Mouse (Mus musculus) forebrain, embryonic 14.5 days (tissue): ENCODE measurements around the gene Rwdd3. TPM values are rescaled to one million over a fixed set of nuclear protein-coding genes. Genes with fewer than 3 reads are reported as not detected.

Experiments used
- ATAC-seq: fragments of 200-750 bp; cut with Nextera tagmentation; 2 replicates; pipeline ENCODE4 v1.8.0; 2017; ENCODE audit warnings: mild to moderate bottlenecking, moderate library complexity
- DNase-seq: peaks from one replicate; pipeline ENCODE4 v3.0.0-alpha.2; 2015; ENCODE audit warnings: low spot score
- H3K27ac ChIP-seq: fragments of 300-500 bp; sonication (generic); 2 replicates; pipeline ENCODE4 v1.5.1; 2014; ENCODE audit warnings: low read depth, mild to moderate bottlenecking, control low read depth, low read length, moderate library complexity
- H3K27me3 ChIP-seq: fragments of 300-500 bp; sonication (generic); replicated peaks from 2 replicates; pipeline ENCODE4 v1.6.1; 2014; ENCODE audit warnings: low read length, control low read depth, mixed read lengths; ENCODE audit not compliant: control insufficient read depth, insufficient read depth
- H3K36me3 ChIP-seq: fragments of 300-500 bp; sonication (generic); 2 replicates; pipeline ENCODE4 v1.6.1; 2014; ENCODE audit warnings: low read length, control low read depth; ENCODE audit not compliant: control insufficient read depth, insufficient read depth
- H3K4me1 ChIP-seq: fragments of 300-500 bp; sonication (generic); 2 replicates; pipeline ENCODE4 v1.6.1; 2014; ENCODE audit warnings: antibody characterized with exemption, low read length, control low read depth; ENCODE audit not compliant: control insufficient read depth, insufficient read depth
- H3K4me2 ChIP-seq: fragments of 300-500 bp; sonication (generic); 2 replicates; pipeline ENCODE4 v1.6.1; 2014; ENCODE audit warnings: mild to moderate bottlenecking, control low read depth, low read length
- H3K4me3 ChIP-seq: fragments of 300-500 bp; sonication (generic); 2 replicates; pipeline ENCODE4 v1.5.1; 2014; ENCODE audit warnings: low read depth, low read length, control low read depth
- H3K9ac ChIP-seq: fragments of 300-500 bp; sonication (generic); 2 replicates; pipeline ENCODE4 v1.6.1; 2014; ENCODE audit warnings: mild to moderate bottlenecking, low read length, control low read depth, moderate library complexity
- H3K9me3 ChIP-seq: fragments of 300-500 bp; sonication (generic); replicated peaks from 2 replicates; pipeline ENCODE4 v1.6.1; 2016; ENCODE audit warnings: low read length, control low read depth, mixed read lengths; ENCODE audit not compliant: control insufficient read depth
- WGBS: fragments of 180-500 bp; shearing (Covaris S2); extraction: QIAGEN DNeasy Blood & Tissue Kit; methylation state at CpG from one replicate; pipeline ENCODE4 v1.1.7; 2014; 5-methylcytosine and 5-hydroxymethylcytosine counted together
- polyA plus RNA-seq: library from polyadenylated mRNA; unstranded; fragments of >200 nt; fragmentation: Nextera tagmentation; extraction: Ambion mirVana; gene quantifications from 2 replicates; pipeline ENCODE4 v1.2.1, GENCODE M21; 2014

Rwdd3 gene
- polyA plus RNA-seq, result 24.0 and 24.7 TPM in 2 replicates

DNA sequence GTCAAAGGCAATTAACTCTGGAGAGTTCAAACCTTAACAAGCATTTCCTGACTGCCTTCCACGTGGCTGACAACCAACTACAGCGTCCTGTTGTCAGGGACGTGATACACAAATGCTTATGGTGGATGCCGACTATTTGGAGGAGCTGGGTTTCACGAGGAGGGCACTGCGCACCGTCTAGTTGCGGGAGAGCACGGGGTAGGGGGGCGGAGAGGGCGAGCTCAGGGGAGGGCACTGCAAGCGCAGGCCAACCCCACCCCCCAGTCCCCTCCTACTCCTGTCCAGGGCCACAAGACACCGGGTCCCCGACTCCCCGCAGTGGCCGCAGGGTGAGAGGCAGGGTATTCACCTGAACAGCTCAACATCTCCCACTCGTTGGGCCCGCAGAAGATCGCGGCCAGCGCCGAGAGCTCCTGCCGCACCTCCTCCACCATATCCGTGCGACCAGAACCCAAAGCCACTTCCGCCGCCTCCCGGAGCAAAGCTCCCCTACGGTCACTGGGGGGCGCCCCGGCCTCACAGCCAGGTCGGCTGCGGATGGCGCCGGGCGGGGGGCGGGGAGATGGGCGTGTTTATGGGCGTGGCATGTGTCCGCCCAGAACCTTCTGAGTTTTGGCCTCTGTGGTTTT, at the start of gene Rwdd3:
TSS of gene Rwdd3 (minus strand) at position 453 of the 629 bp plus-strand sequence.
- WGBS, result under 1% methylated on average over 40 of the region's 40 CpGs
- H3K36me3 ChIP-seq, result no peaks in the 10 kb centered on the region
- no peaks in the 10 kb centered on the region for H3K27me3 ChIP-seq
- peak within 1 kb of the TSS; percentile 72 for H3K9ac ChIP-seq
- H3K27ac ChIP-seq, result peak within 1 kb of the TSS; percentile 34; the same call in 1 of the 2 replicates
- peak within 1 kb of the TSS; percentile 56 for H3K4me3 ChIP-seq
- peak; percentile 85 for DNase-seq
- peak within 1 kb of the TSS; percentile 70 for H3K4me2 ChIP-seq
- ATAC-seq, result peak; percentile 91
- no peaks in the 10 kb centered on the region for H3K9me3 ChIP-seq
- peaks cover 3% of the 10 kb centered on the region; the same call in 1 of the 2 replicates for H3K4me1 ChIP-seq

DNA sequence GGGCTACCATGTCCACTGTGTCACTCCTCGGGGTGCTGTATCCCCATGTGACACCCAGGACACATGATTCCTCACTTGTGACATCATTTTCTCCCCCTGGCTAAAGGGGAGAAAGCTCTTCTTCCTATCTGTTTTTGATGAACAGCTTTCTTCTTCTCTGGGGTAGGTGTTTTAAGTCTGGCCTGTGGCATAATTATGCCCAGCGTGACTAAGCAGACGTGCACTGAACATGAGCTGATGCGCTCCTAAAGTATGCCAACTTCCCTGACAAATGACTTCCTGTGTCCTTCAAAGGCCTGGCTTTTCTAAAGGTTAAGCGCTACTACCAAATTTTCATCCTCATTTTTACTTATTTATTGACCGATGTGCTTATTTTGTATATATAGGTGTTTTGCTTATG, 45.5 kb upstream of the Rwdd3 start:
- H3K9me3 ChIP-seq, result no peaks in the 10 kb centered on the region
- H3K27me3 ChIP-seq, result no peaks in the 10 kb centered on the region

DNA sequence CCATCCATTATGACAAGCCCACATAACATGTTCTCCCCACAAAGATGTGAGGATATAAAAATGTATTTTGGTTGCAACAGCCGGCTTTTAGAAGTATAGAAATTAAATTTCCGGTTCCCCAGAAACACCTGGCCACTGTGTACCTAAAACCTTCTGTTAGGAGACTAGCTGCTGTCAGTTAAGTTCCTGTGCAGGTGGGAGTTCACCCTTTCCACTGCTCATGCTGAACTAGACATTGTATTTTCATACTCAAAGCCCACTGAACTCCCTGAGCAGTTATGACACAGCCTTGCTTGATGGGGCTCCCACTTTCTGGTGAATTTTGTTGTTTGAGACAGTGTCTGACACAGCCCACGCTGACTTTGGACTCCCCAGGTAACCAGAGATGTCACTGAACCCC, 42.0 kb upstream of the Rwdd3 start:
- WGBS, result 79% methylated on average over 3 of the region's 3 CpGs
- no peaks in the 10 kb centered on the region for H3K36me3 ChIP-seq
- no peak overlapping the region for H3K27ac ChIP-seq
- no peak overlapping the region for H3K9ac ChIP-seq
- 0 out of 2 replicates have a peak, but pooled peaks cover 2% of the 10 kb centered on the region for H3K4me1 ChIP-seq
- no peak overlapping the region for H3K4me3 ChIP-seq
- no peak for DNase-seq
- H3K27me3 ChIP-seq, result no peaks in the 10 kb centered on the region
- H3K9me3 ChIP-seq, result no peaks in the 10 kb centered on the region
- no peak for ATAC-seq
- no peak overlapping the region for H3K4me2 ChIP-seq

More for the DNA sequence above, 45.5 kb upstream of the Rwdd3 start:
- 0 out of 2 replicates have a peak, but pooled peaks cover 2% of the 10 kb centered on the region for H3K4me1 ChIP-seq
- no peak overlapping the region for H3K4me3 ChIP-seq
- H3K4me2 ChIP-seq, result no peak overlapping the region
- ATAC-seq (no peak), DNase-seq (no peak)
- 95% methylated on average over 6 of the region's 6 CpGs for WGBS
- H3K27ac ChIP-seq, result no peak overlapping the region
- no peaks in the 10 kb centered on the region for H3K36me3 ChIP-seq
- H3K9ac ChIP-seq, result no peak overlapping the region

DNA sequence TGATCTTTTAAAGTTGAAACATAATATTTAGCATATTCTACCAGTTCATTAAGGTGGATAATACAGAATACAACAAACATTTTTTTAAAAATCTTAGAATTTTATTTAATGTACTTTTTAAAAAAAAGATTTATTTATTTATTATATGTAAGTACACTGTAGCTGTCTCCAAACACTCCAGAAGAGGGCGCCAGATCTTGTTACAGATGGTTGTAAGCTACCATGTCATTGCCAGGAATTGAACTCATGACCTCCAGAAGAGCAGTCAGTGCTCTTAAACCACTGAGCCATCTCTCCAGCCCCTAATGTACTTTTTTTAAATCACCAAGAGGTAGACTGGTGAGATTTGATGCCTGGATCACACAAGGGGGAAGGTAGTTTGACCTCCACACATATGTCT, 40.7 kb upstream of the Rwdd3 start:
- H3K27ac ChIP-seq, result no peak overlapping the region
- H3K4me3 ChIP-seq, result no peak overlapping the region
- H3K4me2 ChIP-seq, result no peak overlapping the region
- H3K9ac ChIP-seq, result no peak overlapping the region
- H3K4me1 ChIP-seq, result 0 out of 2 replicates have a peak, but pooled peaks cover 2% of the 10 kb centered on the region
- no peaks in the 10 kb centered on the region for H3K36me3 ChIP-seq
- no peaks in the 10 kb centered on the region for H3K27me3 ChIP-seq
- H3K9me3 ChIP-seq, result no peaks in the 10 kb centered on the region
- 56% methylated on average over 1 of the region's 1 CpGs for WGBS
- ATAC-seq (no peak), DNase-seq (peak; percentile 12)

DNA sequence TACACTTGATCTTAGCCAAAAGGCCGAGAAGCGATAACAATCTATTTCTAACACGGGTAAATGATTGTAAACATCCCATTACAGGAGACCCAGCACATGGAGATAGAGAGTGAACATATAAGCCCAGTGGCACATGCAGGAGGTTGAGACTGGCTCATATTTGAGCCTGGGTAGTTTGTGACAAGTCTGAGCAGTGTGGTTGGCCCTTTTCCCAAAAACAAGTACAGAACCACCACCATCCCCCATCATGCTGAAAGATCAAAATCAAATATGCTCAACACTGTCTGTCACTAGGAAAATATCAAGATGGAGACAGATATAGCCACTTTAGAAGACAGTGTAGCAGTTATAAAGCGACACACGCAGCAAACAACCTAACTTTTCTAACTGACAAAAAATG, 37.5 kb upstream of the Rwdd3 start:
- ATAC-seq (no peak), DNase-seq (peak; percentile 20)
- no peak overlapping the region for H3K4me3 ChIP-seq
- H3K9me3 ChIP-seq, result no peaks in the 10 kb centered on the region
- WGBS, result 94% methylated on average over 5 of the region's 5 CpGs
- H3K4me1 ChIP-seq, result no peaks in the 10 kb centered on the region
- no peaks in the 10 kb centered on the region for H3K27me3 ChIP-seq
- H3K27ac ChIP-seq, result no peak overlapping the region
- no peak overlapping the region for H3K4me2 ChIP-seq
- no peaks in the 10 kb centered on the region for H3K36me3 ChIP-seq
- no peak overlapping the region for H3K9ac ChIP-seq

DNA sequence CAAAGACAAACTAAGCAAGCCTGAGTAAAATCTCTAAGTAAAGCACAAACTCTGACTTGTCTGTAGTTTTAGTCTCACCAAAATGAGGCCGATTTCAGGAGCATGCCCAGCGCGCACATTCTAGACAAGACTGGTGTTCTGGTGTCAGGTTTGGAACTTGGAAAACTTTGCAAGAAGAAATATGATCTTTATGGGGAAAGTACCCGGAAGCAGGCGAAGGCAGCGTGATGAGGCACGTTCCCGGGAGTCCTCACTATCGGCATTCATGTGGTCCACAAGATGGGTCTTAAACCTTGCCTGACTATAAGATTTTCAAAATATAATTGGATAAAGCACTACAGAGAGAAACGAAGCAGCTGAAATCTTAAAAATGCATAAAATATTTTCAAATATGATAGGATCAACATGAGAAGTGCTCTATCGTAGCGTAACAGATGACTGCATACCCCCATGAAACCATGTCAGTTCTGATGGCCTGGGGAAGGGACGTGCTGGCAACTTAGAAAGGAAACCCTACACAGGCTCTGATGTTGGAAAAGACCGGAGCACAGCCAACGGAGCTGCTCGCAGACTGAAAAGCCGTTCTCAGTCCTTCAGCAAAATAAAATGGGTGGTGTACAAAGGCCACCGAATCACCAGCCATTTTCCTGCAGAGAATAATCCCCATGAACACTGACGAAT, 34.8 kb upstream of the Rwdd3 start:
- Histone ChIP-seq H3K9ac (no peak overlapping the region), H3K4me3 (no peak overlapping the region), H3K36me3 (no peaks in the 10 kb centered on the region), H3K27ac (no peak overlapping the region), H3K27me3 (no peaks in the 10 kb centered on the region), H3K9me3 (no peaks in the 10 kb centered on the region), H3K4me1 (no peaks in the 10 kb centered on the region), H3K4me2 (no peak overlapping the region)
- DNase-seq (no peak), ATAC-seq (no peak)
- 91% methylated on average over 19 of the region's 19 CpGs for WGBS

DNA sequence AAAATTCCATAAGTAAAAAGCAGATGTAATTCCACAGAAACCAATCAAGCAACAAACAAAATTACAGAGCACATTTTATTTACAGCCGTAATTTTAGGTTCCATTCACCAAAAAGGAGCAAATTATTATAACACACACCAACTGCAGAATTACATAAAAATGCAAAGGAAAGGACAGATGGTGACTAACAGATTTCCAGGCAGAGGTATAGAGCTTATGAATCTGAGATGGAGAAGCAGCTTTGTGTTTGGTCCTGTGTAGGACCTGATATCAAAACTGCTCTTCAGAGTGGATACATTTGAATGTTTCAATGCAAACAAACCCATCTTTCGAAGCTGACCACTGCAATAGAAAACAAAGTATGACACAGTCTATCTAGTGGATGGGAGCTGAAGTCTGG, 31.1 kb upstream of the Rwdd3 start:
- Histone ChIP-seq H3K9me3 (no peaks in the 10 kb centered on the region), H3K4me2 (no peak overlapping the region), H3K36me3 (no peaks in the 10 kb centered on the region), H3K9ac (no peak overlapping the region), H3K27ac (no peak overlapping the region), H3K4me3 (no peak overlapping the region), H3K4me1 (no peaks in the 10 kb centered on the region), H3K27me3 (no peaks in the 10 kb centered on the region)
- 89% methylated on average over 2 of the region's 2 CpGs for WGBS
- ATAC-seq (no peak), DNase-seq (no peak)

DNA sequence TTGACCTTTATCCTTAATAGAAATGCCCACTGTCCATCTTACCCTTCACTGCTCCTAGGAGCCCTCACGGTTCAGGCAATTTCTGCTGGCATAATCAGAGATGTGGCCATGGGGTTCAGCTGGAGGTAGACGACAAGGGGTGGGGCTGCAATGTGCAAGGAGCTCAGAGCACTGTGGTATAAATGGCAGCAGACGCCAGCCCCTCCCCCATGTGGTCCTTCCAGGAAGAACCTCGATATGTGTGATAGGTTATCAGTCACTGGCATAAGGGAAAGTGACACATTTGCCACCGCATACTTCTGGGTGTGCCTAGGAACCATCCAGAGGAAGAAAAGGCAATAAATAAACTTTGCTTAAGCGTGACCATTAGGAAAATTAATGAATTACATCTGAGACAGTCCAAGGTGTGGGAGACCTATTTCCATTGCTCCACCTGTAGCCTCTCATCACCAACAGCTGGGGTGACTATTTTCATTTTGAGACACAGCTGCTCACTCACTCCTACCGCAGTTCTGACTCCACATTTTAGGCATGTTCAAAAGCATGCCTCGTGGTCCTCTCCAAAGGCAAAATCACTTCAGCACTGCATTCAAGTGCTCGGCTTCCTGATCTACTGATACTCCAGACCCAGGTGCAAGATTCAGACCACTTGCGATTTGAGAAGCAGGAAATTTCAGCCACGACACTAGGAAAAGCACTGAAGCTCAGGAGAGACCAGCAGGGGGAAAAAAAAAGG, 29.7 kb upstream of the Rwdd3 start:
- H3K27me3 ChIP-seq, result no peaks in the 10 kb centered on the region
- WGBS, result 68% methylated on average over 11 of the region's 11 CpGs
- H3K9ac ChIP-seq, result no peak overlapping the region
- H3K4me3 ChIP-seq, result no peak overlapping the region
- DNase-seq (no peak), ATAC-seq (no peak)
- H3K4me2 ChIP-seq, result no peak overlapping the region
- H3K36me3 ChIP-seq, result no peaks in the 10 kb centered on the region
- H3K27ac ChIP-seq, result no peak overlapping the region
- no peaks in the 10 kb centered on the region for H3K9me3 ChIP-seq
- no peaks in the 10 kb centered on the region for H3K4me1 ChIP-seq
